Mouse (Mus musculus): ENCODE results near the gene Mpi. TPM values are rescaled to one million over a fixed set of nuclear protein-coding genes. Genes with fewer than 3 reads are reported as not detected.

Mpi gene
- polyA plus RNA-seq, 1 experiment from 2014 or later = 19.1 TPM

GRCm38 (mm10) chr9:57564609-57565008 is 12.0 kb upstream of the Mpi start:
- Histone ChIP-seq H3K9me3 (ENCODE audit: low read length) (no peaks in the 10 kb centered on the region), H3K4me1 (ENCODE audit: insufficient read depth, low read depth, low read length) (peaks cover 27% of the 10 kb centered on the region; the same call in 1 of the 2 replicates), H3K36me3 (ENCODE audit: insufficient read depth, low read length) (no peaks in the 10 kb centered on the region), H3K4me3 (ENCODE audit: low read depth, low read length) (no peak overlapping the region), H3K27ac (ENCODE audit: low read length) (no peak overlapping the region), H3K9ac (replicated peaks; ENCODE audit: low read depth) (no peak overlapping the region), H3K4me2 (replicated peaks; ENCODE audit: low read depth, low read length) (no peak overlapping the region), H3K27me3 (replicated peaks; ENCODE audit: insufficient read depth, low read length) (no peaks in the 10 kb centered on the region)
- WGBS = 89% methylated on average over 6 of the region's 6 CpGs
- TF ChIP-seq EP300 (IDR thresholded peaks at IDR 0.05) (no peak), CTCF (IDR thresholded peaks at IDR 0.05) (no peak)
- DNase-seq (ENCODE audit: low spot score) = no peak
- no peak for ATAC-seq

GRCm38 (mm10) chr9:57562896-57563372 is 10.4 kb upstream of the Mpi start:
- DNase-seq (ENCODE audit: low spot score) (peak; percentile 80), ATAC-seq (peak; percentile 57)
- H3K9me3 ChIP-seq (ENCODE audit: low read length) = no peaks in the 10 kb centered on the region
- no peaks in the 10 kb centered on the region for H3K36me3 ChIP-seq (ENCODE audit: insufficient read depth, low read length)
- H3K4me1 ChIP-seq (ENCODE audit: insufficient read depth, low read depth, low read length) = peaks cover 27% of the 10 kb centered on the region; the same call in 1 of the 2 replicates
- no peaks in the 10 kb centered on the region for H3K27me3 ChIP-seq (replicated peaks; ENCODE audit: insufficient read depth, low read length)
- H3K4me2 ChIP-seq (replicated peaks; ENCODE audit: low read depth, low read length) = peak overlapping the region; percentile 64; the same call in 1 of the 2 replicates
- no peak overlapping the region for H3K4me3 ChIP-seq (ENCODE audit: low read depth, low read length)
- H3K27ac ChIP-seq (ENCODE audit: low read length) = peak overlapping the region; percentile 74
- TF ChIP-seq CTCF (IDR thresholded peaks at IDR 0.05) (no peak), EP300 (IDR thresholded peaks at IDR 0.05) (no peak)
- H3K9ac ChIP-seq (replicated peaks; ENCODE audit: low read depth) = no peak overlapping the region
- 26% methylated on average over 4 of the region's 4 CpGs for WGBS

GRCm38 (mm10) chr9:57561711-57562099 is 9.1 kb upstream of the Mpi start:
- TF ChIP-seq EP300 (IDR thresholded peaks at IDR 0.05) (no peak), CTCF (IDR thresholded peaks at IDR 0.05) (no peak)
- Histone ChIP-seq H3K4me2 (replicated peaks; ENCODE audit: low read depth, low read length) (peak overlapping the region; percentile 64), H3K4me3 (ENCODE audit: low read depth, low read length) (peak overlapping the region; percentile 63; the same call in 1 of the 2 replicates), H3K27ac (ENCODE audit: low read length) (peak overlapping the region; percentile 74), H3K36me3 (ENCODE audit: insufficient read depth, low read length) (no peaks in the 10 kb centered on the region), H3K27me3 (replicated peaks; ENCODE audit: insufficient read depth, low read length) (no peaks in the 10 kb centered on the region), H3K9me3 (ENCODE audit: low read length) (no peaks in the 10 kb centered on the region), H3K9ac (replicated peaks; ENCODE audit: low read depth) (0 out of 2 replicates have a peak overlapping the region, but pooled peaks have one; percentile 0), H3K4me1 (ENCODE audit: insufficient read depth, low read depth, low read length) (peaks cover 27% of the 10 kb centered on the region; the same call in 1 of the 2 replicates)
- no peak for DNase-seq (ENCODE audit: low spot score)
- ATAC-seq = no peak
- WGBS = 74% methylated on average over 13 of the region's 13 CpGs

DNA sequence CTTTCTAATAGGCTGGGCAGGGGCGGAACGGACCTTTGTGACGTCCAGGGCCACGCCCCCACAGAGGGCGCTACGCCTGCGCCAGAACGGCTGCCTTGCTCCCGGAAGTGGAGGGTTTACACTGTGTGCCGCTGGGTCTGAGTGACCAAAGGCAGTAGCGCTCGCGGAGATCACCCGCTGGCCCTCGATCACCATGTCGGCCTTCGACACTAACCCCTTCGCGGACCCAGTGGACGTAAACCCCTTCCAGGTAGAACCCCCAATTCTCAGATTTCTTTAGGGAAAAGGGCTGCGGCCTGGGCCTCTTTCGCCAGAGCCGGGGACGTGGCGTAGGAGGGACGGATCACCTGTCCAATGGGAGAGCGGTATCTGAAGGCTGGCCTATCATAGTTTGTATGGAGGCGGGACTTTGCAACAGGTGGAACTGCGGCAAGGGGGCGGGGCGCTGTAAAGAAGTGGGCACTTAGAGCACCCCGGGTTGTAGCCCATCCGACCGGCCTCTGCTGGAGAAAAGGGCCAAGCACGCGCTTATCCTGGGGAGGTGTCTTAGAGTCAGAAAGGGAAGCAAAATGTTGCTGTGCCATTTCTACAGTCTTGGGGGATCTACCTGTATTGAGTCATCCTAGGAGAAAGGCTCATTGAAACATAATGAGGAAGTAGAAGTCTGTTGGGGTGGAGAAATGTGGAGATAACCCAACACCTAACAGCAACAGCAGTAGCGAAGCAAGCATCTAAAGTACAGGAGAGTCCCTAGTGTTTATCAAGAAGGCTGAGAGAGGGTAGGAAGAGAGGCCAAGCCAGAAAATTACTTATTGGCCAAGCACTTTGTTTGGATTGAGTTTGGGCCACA is 8.5 kb upstream of the Mpi start, which contains the start of gene Scamp2:
Gene Scamp2, plus strand, starts transcription at position 83 of the 850 bp plus-strand sequence.
- Histone ChIP-seq H3K4me2 (replicated peaks; ENCODE audit: low read depth, low read length) (peak within 1 kb of the TSS; percentile 64), H3K27ac (ENCODE audit: low read length) (peak within 1 kb of the TSS; percentile 74), H3K27me3 (replicated peaks; ENCODE audit: insufficient read depth, low read length) (no peaks in the 10 kb centered on the region), H3K36me3 (ENCODE audit: insufficient read depth, low read length) (no peaks in the 10 kb centered on the region), H3K9ac (replicated peaks; ENCODE audit: low read depth) (peak within 1 kb of the TSS; percentile 61), H3K9me3 (ENCODE audit: low read length) (no peaks in the 10 kb centered on the region), H3K4me1 (ENCODE audit: insufficient read depth, low read depth, low read length) (peaks cover 27% of the 10 kb centered on the region; the same call in 1 of the 2 replicates), H3K4me3 (ENCODE audit: low read depth, low read length) (peak within 1 kb of the TSS; percentile 63)
- TF ChIP-seq EP300 (IDR thresholded peaks at IDR 0.05) (no peak), CTCF (IDR thresholded peaks at IDR 0.05) (peak; percentile 47)
- DNase-seq (ENCODE audit: low spot score) (peak; percentile 98), ATAC-seq (peak; percentile 98)
- 2% methylated on average over 37 of the region's 37 CpGs for WGBS

GRCm38 (mm10) chr9:57560263-57560662 is 7.7 kb upstream of the Mpi start:
- Histone ChIP-seq H3K27me3 (replicated peaks; ENCODE audit: insufficient read depth, low read length) (no peaks in the 10 kb centered on the region), H3K4me1 (ENCODE audit: insufficient read depth, low read depth, low read length) (peaks cover 24% of the 10 kb centered on the region; the same call in 1 of the 2 replicates), H3K36me3 (ENCODE audit: insufficient read depth, low read length) (no peaks in the 10 kb centered on the region), H3K4me3 (ENCODE audit: low read depth, low read length) (peak overlapping the region; percentile 63), H3K9me3 (ENCODE audit: low read length) (no peaks in the 10 kb centered on the region), H3K4me2 (replicated peaks; ENCODE audit: low read depth, low read length) (peak overlapping the region; percentile 64), H3K27ac (ENCODE audit: low read length) (0 out of 2 replicates have a peak overlapping the region, but pooled peaks have one; percentile 73), H3K9ac (replicated peaks; ENCODE audit: low read depth) (no peak overlapping the region)
- no peak for ATAC-seq
- no peak for DNase-seq (ENCODE audit: low spot score)
- 26% methylated on average over 7 of the region's 7 CpGs for WGBS
- TF ChIP-seq EP300 (IDR thresholded peaks at IDR 0.05) (no peak), CTCF (IDR thresholded peaks at IDR 0.05) (no peak)

- Histone ChIP-seq H3K4me1 (ENCODE audit: insufficient read depth, low read depth, low read length) (peaks cover 23% of the 10 kb centered on the region; the same call in 1 of the 2 replicates), H3K36me3 (ENCODE audit: insufficient read depth, low read length) (no peaks in the 10 kb centered on the region), H3K27ac (ENCODE audit: low read length) (no peak overlapping the region), H3K4me3 (ENCODE audit: low read depth, low read length) (no peak overlapping the region), H3K27me3 (replicated peaks; ENCODE audit: insufficient read depth, low read length) (no peaks in the 10 kb centered on the region), H3K4me2 (replicated peaks; ENCODE audit: low read depth, low read length) (no peak overlapping the region), H3K9me3 (ENCODE audit: low read length) (no peaks in the 10 kb centered on the region), H3K9ac (replicated peaks; ENCODE audit: low read depth) (no peak overlapping the region)
- no peak for ATAC-seq
- no peak for DNase-seq (ENCODE audit: low spot score)
- 64% methylated on average over 2 of the region's 2 CpGs for WGBS
- TF ChIP-seq CTCF (IDR thresholded peaks at IDR 0.05) (no peak), EP300 (IDR thresholded peaks at IDR 0.05) (no peak)
Observed at GRCm38 (mm10) chr9:57559568-57559967, 7.0 kb upstream of the Mpi start.
